In genomic region chr1:181231821-181232220, GRCm38 (mm10) we compare ENCODE assay signal across 8 mouse cellular contexts. TPM values are rescaled to one million over a fixed set of nuclear protein-coding genes. Genes with fewer than 3 reads are reported as not detected.
A peak's percentile ranks its signal among the peaks of the same experiment; 100 is the strongest.
DNase-seq lines count a peak whose midpoint lies in the region; ATAC-seq and TF ChIP-seq lines count a peak whose summit lies in the region.

No protein-coding gene starts in this region.

- H3K27ac ChIP-seq in lung, embryonic 15.5 days = peak overlapping the region; percentile 11; the same call in 1 of the 2 replicates
- H3K27ac ChIP-seq in liver, postnatal 0 days (ENCODE audit: low read depth) = peak overlapping the region; percentile 93

- no peaks in the 10 kb centered on the region for H3K36me3 ChIP-seq in lung, embryonic 15.5 days
- H3K36me3 ChIP-seq in liver, postnatal 0 days (replicated peaks; ENCODE audit: insufficient read depth, low read length) = no peaks in the 10 kb centered on the region

- H3K9me3 ChIP-seq in lung, embryonic 15.5 days = no peaks in the 10 kb centered on the region
- H3K9me3 ChIP-seq in liver, postnatal 0 days (ENCODE audit: low read length) = no peaks in the 10 kb centered on the region

- H3K4me1 ChIP-seq in lung, embryonic 15.5 days = peaks cover 18% of the 10 kb centered on the region
- peaks cover 40% of the 10 kb centered on the region for H3K4me1 ChIP-seq in liver, postnatal 0 days (ENCODE audit: insufficient read depth)

- H3K4me3 ChIP-seq in lung, embryonic 15.5 days = no peak overlapping the region
- H3K4me3 ChIP-seq in liver, postnatal 0 days (ENCODE audit: low read depth, low read length) = no peak overlapping the region

- no peak for TF ChIP-seq EP300 in liver, postnatal 0 days (IDR thresholded peaks at IDR 0.05; ENCODE audit: low read depth)

- H3K9ac ChIP-seq in lung, embryonic 15.5 days = no peak overlapping the region
- 0 out of 2 replicates have a peak overlapping the region, but pooled peaks have one; percentile 36 for H3K9ac ChIP-seq in liver, postnatal 0 days (replicated peaks)

- TF ChIP-seq CTCF in liver, postnatal 0 days (IDR thresholded peaks at IDR 0.05; ENCODE audit: low read depth) = no peak

- no peak for ATAC-seq in lung, embryonic 15.5 days (ENCODE audit: borderline replicate concordance, extremely low read depth, low FRiP score, low TSS enrichment)
- no peak for ATAC-seq in liver, postnatal 0 days

- H3K4me2 ChIP-seq in lung, embryonic 15.5 days = no peak overlapping the region
- peak overlapping the region; percentile 45; the same call in 1 of the 2 replicates for H3K4me2 ChIP-seq in liver, postnatal 0 days (ENCODE audit: low read depth, low read length)

- peak; percentile 95 for DNase-seq in heart, adult 11 months
- DNase-seq in heart, adult 18-20 months = no peak
- no peak for DNase-seq in lung, postnatal 10 days
- DNase-seq in ZHBTc4 (ENCODE audit: low read depth, low spot score) = peak; percentile 19
- no peak for DNase-seq in liver, postnatal 0 days
- no peak for DNase-seq in natural killer cell, adult 2 months (ENCODE audit: low spot score in 2 of 2)
- DNase-seq in cerebellum, adult 8-10 months = no peak

- 82% methylated on average over 9 of the region's 9 CpGs for WGBS in lung, embryonic 15.5 days
- 78% methylated on average over 9 of the region's 9 CpGs for WGBS in liver, postnatal 0 days (ENCODE audit: insufficient replicate concordance)

- H3K27me3 ChIP-seq in lung, embryonic 15.5 days = no peaks in the 10 kb centered on the region
- no peaks in the 10 kb centered on the region for H3K27me3 ChIP-seq in liver, postnatal 0 days (ENCODE audit: insufficient read depth, low read length)

RNA-seq across cellular contexts. Expression of gene Wdr26, which starts 20.0 kb away (rescaled TPM):
- 10 to 100 TPM; 90.9 to 94.5 TPM for total RNA-seq in heart, adult 18-20 months (2021)
- 27.5 and 30.6 TPM in 2 replicates for polyA plus RNA-seq in lung, embryonic 15.5 days (2015; fragmentation: Nextera tagmentation; extraction: Ambion mirVana)
- 39.4 and 40.1 TPM in 2 replicates for polyA plus RNA-seq in liver, postnatal 0 days (2015; fragmentation: Nextera tagmentation; extraction: Ambion mirVana)

Comparison
In these comparisons a context has a peak if more than half of its experiments do, and no peak if none do; other contexts are left out.
1. DNase-seq: peak in heart, adult 11 months (single experiment) and ZHBTc4 (single experiment); none in heart, adult 18-20 months (0 of 2), lung, postnatal 10 days (single experiment), liver, postnatal 0 days (single experiment), natural killer cell, adult 2 months (0 of 2) and cerebellum, adult 8-10 months (single experiment).